Comparison of ENCODE assay signal across 8 mouse cellular contexts in the genomic region with DNA sequence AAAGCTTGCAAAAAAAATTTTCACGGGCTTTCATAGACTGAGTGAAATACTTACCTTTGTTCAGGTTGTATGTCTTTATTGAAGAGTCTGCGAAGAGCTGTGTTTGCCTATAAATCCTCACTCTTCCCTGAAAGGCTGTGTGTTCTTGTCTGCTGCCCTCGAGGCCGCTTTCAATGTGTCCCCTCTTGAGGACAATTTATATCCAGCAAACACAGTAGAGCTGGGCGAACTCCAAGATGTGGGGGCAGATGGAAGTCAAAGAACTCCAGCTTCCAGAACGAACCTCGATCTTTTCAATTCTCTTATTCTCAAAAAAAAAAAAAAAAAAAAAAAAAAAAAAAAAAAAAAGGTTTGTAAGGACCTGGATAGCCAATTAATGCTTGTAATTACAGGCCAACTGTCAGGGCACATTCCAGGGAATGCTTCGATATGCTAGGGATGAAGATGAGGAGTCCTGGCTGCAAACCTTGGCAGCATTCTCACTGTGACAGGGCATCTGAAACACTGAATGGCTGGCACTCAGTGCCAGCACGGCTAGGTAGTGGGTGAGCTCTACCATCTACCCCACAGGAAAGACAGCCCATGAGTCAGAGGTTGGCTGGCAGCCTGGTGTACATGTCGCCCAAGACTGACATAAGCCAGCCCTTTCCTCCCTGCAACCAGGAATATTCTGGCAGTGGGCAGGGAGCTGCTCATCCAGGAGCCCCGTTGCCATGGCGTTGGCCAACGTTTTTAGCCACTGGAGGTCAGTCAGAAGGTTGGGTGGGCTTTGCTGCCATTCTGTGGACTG. TPM values are rescaled to one million over a fixed set of nuclear protein-coding genes. Genes with fewer than 3 reads are reported as not detected.
DNase-seq lines count a peak whose midpoint lies in the region; ATAC-seq and TF ChIP-seq lines count a peak whose summit lies in the region.

Gene Hdac4, minus strand, starts transcription at position 340 of the 790 bp plus-strand sequence.

- 61% methylated on average over 13 of the region's 13 CpGs for WGBS in lung, embryonic 14.5 days
- WGBS in embryonic facial prominence, embryonic 14.5 days: 69% methylated on average over 13 of the region's 13 CpGs
- 76% methylated on average over 13 of the region's 13 CpGs for WGBS in heart, embryonic 10.5 days
- WGBS in neural tube, embryonic 12.5 days: 40% methylated on average over 13 of the region's 13 CpGs

- H3K4me1 ChIP-seq in lung, embryonic 14.5 days (ENCODE audit: insufficient read depth): 0 out of 2 replicates have a peak, but pooled peaks cover 3% of the 10 kb centered on the region
- H3K4me1 ChIP-seq in embryonic facial prominence, embryonic 14.5 days (ENCODE audit: control insufficient read depth, insufficient read depth, low read length): no peaks in the 10 kb centered on the region
- H3K4me1 ChIP-seq in heart, embryonic 10.5 days: 0 out of 2 replicates have a peak, but pooled peaks cover 4% of the 10 kb centered on the region
- H3K4me1 ChIP-seq in neural tube, embryonic 12.5 days: peaks cover 5% of the 10 kb centered on the region

- no peak within 1 kb of the TSS for H3K4me2 ChIP-seq in lung, embryonic 14.5 days
- H3K4me2 ChIP-seq in embryonic facial prominence, embryonic 14.5 days (ENCODE audit: low read depth, low read length): no peak within 1 kb of the TSS
- H3K4me2 ChIP-seq in neural tube, embryonic 12.5 days (replicated peaks): peak within 1 kb of the TSS; percentile 27; the same call in 1 of the 2 replicates

- no peak within 1 kb of the TSS for H3K27ac ChIP-seq in lung, embryonic 14.5 days (ENCODE audit: low read depth)
- H3K27ac ChIP-seq in embryonic facial prominence, embryonic 14.5 days (replicated peaks; ENCODE audit: low read depth, low read length): no peak within 1 kb of the TSS
- H3K27ac ChIP-seq in heart, embryonic 10.5 days: no peak within 1 kb of the TSS
- no peak within 1 kb of the TSS for H3K27ac ChIP-seq in neural tube, embryonic 12.5 days

- no peaks in the 10 kb centered on the region for H3K27me3 ChIP-seq in lung, embryonic 14.5 days (ENCODE audit: insufficient read depth, low read length)
- no peaks in the 10 kb centered on the region for H3K27me3 ChIP-seq in embryonic facial prominence, embryonic 14.5 days (replicated peaks; ENCODE audit: control insufficient read depth, insufficient read depth, low read length)
- H3K27me3 ChIP-seq in heart, embryonic 10.5 days (ENCODE audit: insufficient read depth, poor library complexity, severe bottlenecking): no peaks in the 10 kb centered on the region
- H3K27me3 ChIP-seq in neural tube, embryonic 12.5 days (replicated peaks): 0 out of 2 replicates have a peak, but pooled peaks cover 7% of the 10 kb centered on the region

- no peak within 1 kb of the TSS for H3K9ac ChIP-seq in lung, embryonic 14.5 days
- no peak within 1 kb of the TSS for H3K9ac ChIP-seq in embryonic facial prominence, embryonic 14.5 days (ENCODE audit: low read depth, low read length)
- H3K9ac ChIP-seq in neural tube, embryonic 12.5 days: no peak within 1 kb of the TSS

- no peak within 1 kb of the TSS for H3K4me3 ChIP-seq in lung, embryonic 14.5 days (ENCODE audit: low read depth, low read length)
- H3K4me3 ChIP-seq in embryonic facial prominence, embryonic 14.5 days (ENCODE audit: low read depth, low read length): no peak within 1 kb of the TSS
- H3K4me3 ChIP-seq in heart, embryonic 10.5 days: no peak within 1 kb of the TSS
- H3K4me3 ChIP-seq in neural tube, embryonic 12.5 days: no peak within 1 kb of the TSS

- no peaks in the 10 kb centered on the region for H3K9me3 ChIP-seq in lung, embryonic 14.5 days (ENCODE audit: low read depth, low read length)
- H3K9me3 ChIP-seq in embryonic facial prominence, embryonic 14.5 days (ENCODE audit: control insufficient read depth, low read length): no peaks in the 10 kb centered on the region
- H3K9me3 ChIP-seq in heart, embryonic 10.5 days: no peaks in the 10 kb centered on the region
- H3K9me3 ChIP-seq in neural tube, embryonic 12.5 days: no peaks in the 10 kb centered on the region

- no peak for ATAC-seq in lung, embryonic 14.5 days (ENCODE audit: insufficient read depth)
- ATAC-seq in embryonic facial prominence, embryonic 14.5 days (ENCODE audit: low read depth): no peak
- ATAC-seq in neural tube, embryonic 12.5 days (ENCODE audit: low FRiP score, low read depth): peak; percentile 65
- no peak for ATAC-seq in megakaryocyte progenitor cell, adult 5-6 weeks (replicated peaks; ENCODE audit: poor library complexity)

- no peak for TF ChIP-seq CTCF in lung, embryonic 14.5 days (IDR thresholded peaks at IDR 0.05; ENCODE audit: low read depth)

- DNase-seq in lung, embryonic 14.5 days: no peak
- DNase-seq in lung, postnatal 36 days: no peak
- DNase-seq in adrenal gland, adult 18-20 months (ENCODE audit: low spot score in 2 of 2): peak; percentile 51 to 77
- DNase-seq in embryonic facial prominence, embryonic 14.5 days (ENCODE audit: low spot score): no peak
- DNase-seq in heart, embryonic 10.5 days (ENCODE audit: low spot score): no peak
- peak; percentile 48 to 58 for DNase-seq in layer of hippocampus, postnatal 14 days (ENCODE audit: low spot score in 2 of 2)

- no peaks in the 10 kb centered on the region for H3K36me3 ChIP-seq in lung, embryonic 14.5 days (ENCODE audit: insufficient read depth)
- H3K36me3 ChIP-seq in embryonic facial prominence, embryonic 14.5 days (ENCODE audit: control insufficient read depth, insufficient read depth, low read length): no peaks in the 10 kb centered on the region
- H3K36me3 ChIP-seq in heart, embryonic 10.5 days: no peaks in the 10 kb centered on the region
- no peaks in the 10 kb centered on the region for H3K36me3 ChIP-seq in neural tube, embryonic 12.5 days

RNA-seq across cellular contexts. Expression of gene Hdac4, which starts in this region (rescaled TPM):
- polyA plus RNA-seq in lung, embryonic 14.5 days (2014; fragmentation: Nextera tagmentation; extraction: Ambion mirVana): 17.4 and 20.2 TPM in 2 replicates
- total RNA-seq in adrenal gland, adult 18-20 months (2021): 10 to 100 TPM; 45.9 to 95.4 TPM
- 24.0 and 24.1 TPM in 2 replicates for polyA plus RNA-seq in embryonic facial prominence, embryonic 14.5 days (2014; fragmentation: Nextera tagmentation; extraction: Ambion mirVana)
- 9.7 and 14.2 TPM in 2 replicates for polyA plus RNA-seq in heart, embryonic 10.5 days (2016; fragmentation: Nextera tagmentation; extraction: Ambion mirVana)
- total RNA-seq in layer of hippocampus, postnatal 14 days (2021): 10 to 100 TPM; 96.2 to 98.7 TPM
- 26.6 and 27.1 TPM in 2 replicates for polyA plus RNA-seq in neural tube, embryonic 12.5 days (2016; fragmentation: Nextera tagmentation; extraction: Ambion mirVana)
- 13.8 and 22.6 TPM in 2 replicates for total RNA-seq in megakaryocyte progenitor cell, adult 5-6 weeks (2015)
- total RNA-seq in megakaryocyte progenitor cell, adult 5-6 weeks (2017): 8.4 and 9.3 TPM in 2 replicates

Comparison
In these comparisons a context has a peak if more than half of its experiments do, and no peak if none do; other contexts are left out.
1. DNase-seq: peak in adrenal gland, adult 18-20 months (2 of 2) and layer of hippocampus, postnatal 14 days (2 of 2); none in lung, embryonic 14.5 days (single experiment), lung, postnatal 36 days (single experiment), embryonic facial prominence, embryonic 14.5 days (single experiment) and heart, embryonic 10.5 days (single experiment).